Mouse (Mus musculus) forelimb bud, embryonic 11.5 days (tissue): ENCODE data around the gene Olfr1188.
"Not testable (repeated sequence)": the region's sequence is repeated elsewhere in the genome, so short reads cannot be mapped to it uniquely, and the experiment has no call there.

Source experiments
- DNase-seq: peaks from one replicate; pipeline ENCODE4 v3.0.0-alpha.2; 2012; ENCODE audit warnings: low read depth, low spot score

Gene Olfr1188

GRCm38 (mm10) chr2:88556635-88557034 lies at the start of gene Olfr1188:
Olfr1188 (plus strand) TSS chr2:88556935.
- no peak for DNase-seq

GRCm38 (mm10) chr2:88518251-88518650 lies 38.5 kb upstream of the Olfr1188 start, which contains the start of gene Olfr1186:
Olfr1186 (plus strand) TSS chr2:88518551.
- no peak for DNase-seq

GRCm38 (mm10) chr2:88525720-88526119 lies 31.0 kb upstream of the Olfr1188 start:
- no peak for DNase-seq

GRCm38 (mm10) chr2:88572696-88573095 lies 16.0 kb downstream of the Olfr1188 start:
- DNase-seq: not testable (repeated sequence)

GRCm38 (mm10) chr2:88586154-88586553 lies 29.4 kb downstream of the Olfr1188 start, which contains the start of gene Olfr1189:
Olfr1189 (plus strand) TSS chr2:88586454.
- no peak for DNase-seq
